Mouse (Mus musculus) testis, adult 2 months (tissue): ENCODE measurements around the gene Fbxl16.

Experiments
- CTCF ChIP-seq: fragments of 200-500 bp; IDR thresholded peaks from 2 replicates; pipeline ENCODE4 v1.5.1; 2012; ENCODE audit warnings: low read depth, mild to moderate bottlenecking, inconsistent platforms, low read length, moderate library complexity; ENCODE audit not compliant: control insufficient read depth, insufficient read depth, insufficient replicate concordance
- POLR2A ChIP-seq: fragments of 200-500 bp; IDR thresholded peaks from 2 replicates; pipeline ENCODE4 v1.6.1; 2012; ENCODE audit warnings: low read depth, mild to moderate bottlenecking, inconsistent platforms, low read length, moderate library complexity; ENCODE audit not compliant: control insufficient read depth

DNA sequence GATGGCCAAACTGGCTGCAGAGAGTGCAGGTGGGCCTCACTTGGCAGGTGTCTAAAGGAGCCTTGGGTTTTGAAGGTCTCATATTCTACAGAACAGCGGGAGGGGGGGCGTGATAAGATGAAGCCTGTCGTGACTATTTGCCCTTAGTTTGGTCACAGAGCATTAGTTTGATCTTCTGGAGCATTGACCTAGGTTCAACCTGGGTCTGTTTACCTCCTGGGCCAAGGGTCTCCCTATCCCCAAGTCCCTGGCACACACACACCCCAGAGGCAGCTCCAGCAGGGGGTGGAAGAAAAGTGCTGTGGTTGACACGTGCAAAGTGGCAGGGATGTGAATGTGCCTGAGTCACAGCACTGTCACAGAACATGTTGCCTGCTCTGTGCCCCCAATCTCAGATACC lies 2.0 kb downstream of the Fbxl16 start:
- no peak for TF ChIP-seq CTCF
- no peak for TF ChIP-seq POLR2A
